Mouse (Mus musculus) urinary bladder, postnatal 14 days (tissue): ENCODE measurements around the gene Xpo5.

ENCODE experiments used
- DNase-seq: peaks from one replicate; pipeline ENCODE4 v3.0.0; 2021; ENCODE audit warnings: low spot score

The Xpo5 gene

GRCm38 (mm10) chr17:46202421-46203071 lies at the start of gene Xpo5, which contains the start of gene Polh:
Xpo5 (plus strand) TSS chr17:46202782.
Polh (minus strand) TSS chr17:46202645.
- DNase-seq, result peak; percentile 93

GRCm38 (mm10) chr17:46152847-46153782 lies 49.5 kb upstream of the Xpo5 start, which contains the start of gene Mad2l1bp:
Mad2l1bp (minus strand) TSS chr17:46153553.
- DNase-seq, result peak; percentile 89

DNA sequence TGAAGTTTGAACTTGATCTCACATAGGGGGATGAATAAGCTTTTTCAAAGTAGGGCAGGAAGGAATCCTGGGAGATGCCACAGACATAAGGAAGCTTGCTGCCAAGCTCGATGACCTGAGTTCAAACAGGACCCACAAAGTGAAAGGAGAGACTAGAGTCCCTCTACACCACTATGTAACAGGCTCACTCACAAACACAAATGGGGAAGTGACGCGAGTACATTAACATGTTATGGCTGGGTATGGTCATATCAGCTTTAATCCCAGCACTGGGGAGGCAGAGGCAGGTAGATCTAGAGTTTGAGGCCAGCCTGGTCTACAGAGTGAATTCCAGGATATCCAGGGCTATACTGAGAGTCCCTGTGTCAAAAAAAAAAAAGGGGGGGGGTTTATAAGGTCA lies 48.2 kb upstream of the Xpo5 start:
- no peak for DNase-seq

- no peak for DNase-seq
Observed at GRCm38 (mm10) chr17:46156680-46157079, 45.9 kb upstream of the Xpo5 start.

- DNase-seq, result no peak
Observed at GRCm38 (mm10) chr17:46157131-46157530, 45.5 kb upstream of the Xpo5 start.

GRCm38 (mm10) chr17:46159236-46159635 lies 43.3 kb upstream of the Xpo5 start:
- DNase-seq, result no peak

DNA sequence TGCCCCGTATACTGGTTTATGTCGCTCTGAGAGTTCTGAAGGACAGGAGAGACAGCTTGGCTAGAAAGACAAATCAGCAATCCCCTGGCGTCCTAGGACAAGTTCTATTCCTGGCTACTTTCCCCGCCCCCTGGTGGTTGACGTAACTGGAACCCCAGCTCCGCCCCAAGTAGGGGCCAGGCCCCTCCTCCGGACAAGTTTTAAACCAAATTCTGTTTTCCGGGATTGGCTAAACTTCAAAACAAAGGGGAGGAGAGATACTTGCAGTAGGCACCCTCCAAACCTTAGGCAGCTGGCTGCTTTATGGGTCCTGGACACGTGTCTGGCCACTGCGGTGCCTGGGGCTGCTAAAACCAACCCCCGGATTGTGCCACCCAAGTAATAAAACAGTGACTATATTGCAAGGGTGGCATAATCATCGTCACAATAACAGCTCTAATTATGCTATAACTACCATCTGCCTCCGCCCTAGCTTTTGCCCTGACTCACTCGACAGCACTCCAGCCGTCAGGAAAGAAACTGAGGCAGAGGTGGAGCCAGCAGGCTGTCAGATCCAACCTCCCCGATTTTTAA lies 42.4 kb upstream of the Xpo5 start:
- DNase-seq, result peak; percentile 94

DNA sequence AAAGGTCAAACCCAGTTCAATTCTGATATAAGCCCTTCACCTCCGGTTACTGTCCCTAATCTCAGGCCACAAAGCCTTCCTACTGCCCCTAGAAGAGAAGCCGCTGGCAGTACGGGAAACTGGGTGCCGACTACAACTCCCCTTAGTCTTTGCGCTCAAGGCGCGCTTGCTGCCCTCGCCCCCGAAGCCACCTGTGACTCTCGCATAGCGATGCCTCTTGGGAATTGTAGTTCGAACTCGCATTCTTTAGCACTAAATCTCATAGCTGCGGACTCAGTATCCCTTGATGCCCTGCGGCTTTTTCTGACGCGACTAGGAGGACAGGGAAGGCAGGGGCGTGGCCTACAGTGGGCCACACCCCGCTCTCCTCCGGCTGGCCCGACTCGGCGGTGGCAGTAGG lies 41.9 kb upstream of the Xpo5 start, which contains the start of gene Gtpbp2:
Gene Gtpbp2 (plus strand): TSS at position 347 of the 400 bp plus-strand sequence.
- peak; percentile 95 for DNase-seq

- DNase-seq, result peak; percentile 52
Observed at GRCm38 (mm10) chr17:46161179-46161578, 41.4 kb upstream of the Xpo5 start.

DNA sequence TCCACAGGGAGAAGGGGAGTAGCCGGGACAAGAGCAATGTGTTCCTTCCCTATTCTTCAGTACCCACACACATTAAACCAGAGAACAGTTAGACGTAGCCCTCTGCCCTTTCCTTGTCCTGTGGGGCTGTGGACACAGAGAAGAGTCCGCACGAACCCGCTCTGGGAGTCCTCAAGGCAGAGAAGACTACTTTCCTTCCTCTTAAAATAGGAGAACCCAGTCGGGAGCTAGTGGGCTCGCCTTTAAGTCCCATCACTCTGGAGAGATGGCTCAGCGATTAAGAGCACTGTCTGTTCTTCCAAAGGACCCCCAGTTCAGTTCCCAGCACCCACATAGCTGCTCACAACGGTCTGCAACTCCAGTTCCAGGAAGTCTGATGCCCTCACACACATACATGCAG lies 40.9 kb upstream of the Xpo5 start:
- no peak for DNase-seq

DNA sequence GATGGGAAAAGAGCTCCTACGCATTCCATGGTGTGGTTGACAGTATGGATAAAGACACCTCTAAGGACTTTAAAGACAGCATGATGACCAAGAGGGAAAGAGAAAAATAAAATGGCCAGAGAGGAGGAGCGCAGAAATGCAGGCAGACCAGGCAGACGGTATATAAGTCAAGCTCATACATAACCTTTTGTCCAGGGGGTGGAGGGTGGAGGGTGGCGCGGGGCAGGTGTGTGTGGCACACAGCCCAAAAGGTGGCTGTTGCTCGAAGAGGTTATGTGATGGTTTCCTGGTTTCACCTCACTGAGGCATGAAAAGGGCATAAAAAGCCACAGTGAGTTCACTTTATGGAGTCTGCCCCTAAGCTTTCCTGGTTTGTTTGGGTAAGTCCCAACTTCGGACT lies 40.0 kb upstream of the Xpo5 start:
- DNase-seq, result no peak

GRCm38 (mm10) chr17:46162951-46163421 lies 39.6 kb upstream of the Xpo5 start:
- peak; percentile 31 for DNase-seq

DNA sequence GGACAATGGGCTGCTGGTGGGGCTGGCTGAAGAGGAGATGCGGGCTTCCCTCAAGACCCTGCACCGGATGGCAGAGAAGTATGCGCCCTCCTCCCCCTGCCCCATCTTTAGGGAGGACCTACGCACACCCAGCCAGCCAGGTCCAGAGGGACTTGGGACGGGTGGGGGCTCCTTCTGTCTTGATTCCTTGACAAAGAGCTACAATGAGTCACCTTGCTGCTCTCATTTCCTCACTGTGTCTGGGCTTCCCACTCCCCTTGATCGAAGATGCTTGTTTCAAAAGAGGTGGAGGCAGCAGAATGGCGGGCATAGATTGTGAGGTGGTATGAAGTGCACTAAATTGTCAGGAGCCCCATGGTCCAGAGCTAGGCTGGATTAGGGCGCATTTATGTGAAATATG lies 38.3 kb upstream of the Xpo5 start:
- DNase-seq, result no peak

- DNase-seq, result no peak
Observed at GRCm38 (mm10) chr17:46164791-46165190, 37.8 kb upstream of the Xpo5 start.

GRCm38 (mm10) chr17:46165460-46165859 lies 37.1 kb upstream of the Xpo5 start:
- DNase-seq, result no peak

- DNase-seq, result no peak
Observed at GRCm38 (mm10) chr17:46166270-46166669, 36.3 kb upstream of the Xpo5 start.

DNA sequence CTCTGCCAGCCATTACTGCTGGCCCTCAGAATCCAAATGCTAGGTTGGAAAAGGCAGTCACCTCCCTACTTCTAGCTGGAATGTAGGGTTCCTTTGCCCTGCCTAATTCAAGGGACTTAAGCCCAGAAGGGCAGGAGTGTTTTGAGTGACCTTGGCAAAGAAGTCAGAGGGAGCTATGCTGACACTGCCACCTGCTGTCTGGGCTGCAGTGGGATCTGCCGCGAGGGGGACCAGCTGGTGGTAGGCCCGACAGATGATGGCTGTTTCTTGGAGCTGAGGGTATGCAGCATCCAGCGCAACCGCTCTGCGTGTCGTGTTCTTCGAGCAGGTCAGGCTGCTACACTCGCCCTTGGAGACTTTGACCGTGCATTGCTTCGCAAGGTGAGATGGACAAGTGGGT lies 35.6 kb upstream of the Xpo5 start:
- DNase-seq, result no peak

- DNase-seq, result no peak
Observed at GRCm38 (mm10) chr17:46168318-46168717, 34.3 kb upstream of the Xpo5 start.

DNA sequence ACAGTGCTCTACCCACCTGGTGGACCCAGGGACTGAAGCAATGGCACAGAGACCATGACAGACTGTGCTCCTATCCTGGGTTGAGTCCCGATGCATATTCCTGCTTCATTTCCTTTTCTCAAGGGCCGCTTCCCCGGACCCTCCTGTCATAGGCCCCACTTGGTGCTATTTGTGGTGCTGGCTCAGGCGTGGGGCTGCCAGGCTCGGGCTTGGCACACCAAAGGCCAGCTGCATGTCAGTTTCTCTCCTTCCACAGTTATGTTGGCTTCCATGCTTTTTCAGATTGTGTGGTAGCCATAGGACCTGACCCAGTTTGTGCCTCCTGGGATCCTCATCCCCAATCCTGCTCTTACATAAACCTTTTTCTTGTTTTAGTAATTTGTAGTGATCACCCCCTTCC lies 33.8 kb upstream of the Xpo5 start:
- DNase-seq, result no peak

DNA sequence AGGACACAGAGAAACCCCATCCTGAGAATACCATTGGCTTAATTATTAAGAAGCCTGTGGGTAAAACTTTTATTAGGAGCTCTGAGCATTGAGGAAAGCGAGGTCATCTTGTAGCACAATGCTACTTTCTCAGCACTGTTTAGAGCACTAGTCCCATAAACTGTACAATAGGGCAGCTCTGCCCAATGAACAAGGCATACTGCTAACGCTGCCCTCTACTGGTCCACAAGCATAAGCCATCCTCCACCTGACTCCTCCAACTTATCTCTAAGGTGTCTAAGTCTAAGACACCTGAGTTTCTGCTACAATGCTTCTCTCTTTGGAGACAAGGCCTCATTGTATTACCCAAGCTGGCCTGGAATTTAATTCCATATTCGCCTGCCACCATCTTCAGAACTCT lies 32.0 kb upstream of the Xpo5 start:
- no peak for DNase-seq

DNA sequence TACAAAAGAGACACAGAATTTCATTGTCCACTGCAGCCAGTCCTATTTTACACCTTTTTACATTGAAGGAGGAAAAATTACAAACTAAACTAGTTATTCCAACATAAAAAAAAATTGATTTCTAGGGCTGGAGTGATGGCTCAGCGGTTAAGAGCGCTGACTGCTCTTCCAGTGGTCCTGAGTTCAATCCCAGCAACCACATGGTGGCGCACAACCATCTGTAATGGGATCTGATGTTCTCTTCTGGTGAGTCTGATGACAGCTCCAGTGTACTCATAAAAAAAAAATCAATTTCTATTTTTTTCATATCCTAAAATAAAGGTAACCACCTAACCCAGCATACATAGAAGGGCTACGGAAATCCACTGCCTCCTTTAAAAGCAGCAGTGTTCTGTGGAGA lies 20.3 kb upstream of the Xpo5 start:
- DNase-seq, result no peak

GRCm38 (mm10) chr17:46188829-46189228 lies 13.8 kb upstream of the Xpo5 start:
- no peak for DNase-seq

- DNase-seq, result no peak
Observed at GRCm38 (mm10) chr17:46201151-46201550, 1.4 kb upstream of the Xpo5 start.
